Mouse (Mus musculus) embryonic facial prominence, embryonic 12.5 days (tissue): ENCODE results near the gene Tmem143. TPM values are rescaled to one million over a fixed set of nuclear protein-coding genes. Genes with fewer than 3 reads are reported as not detected.
"Not testable (repeated sequence)": the region's sequence is repeated elsewhere in the genome, so short reads cannot be mapped to it uniquely, and the experiment has no call there.

Experiments used
- ATAC-seq: fragments of 200-750 bp; cut with Nextera tagmentation; 2 replicates; pipeline ENCODE4 v1.8.0; 2017; ENCODE audit not compliant: insufficient number of reproducible peaks, insufficient read depth, low FRiP score, low TSS enrichment
- H3K27ac ChIP-seq: fragments of 300-500 bp; sonication (generic); 2 replicates; pipeline ENCODE4 v1.5.1; 2016; ENCODE audit warnings: mild to moderate bottlenecking
- H3K27me3 ChIP-seq: fragments of 300-500 bp; sonication (generic); 2 replicates; pipeline ENCODE4 v1.6.1; 2016; ENCODE audit warnings: mild to moderate bottlenecking, moderate library complexity
- H3K36me3 ChIP-seq: fragments of 300-500 bp; sonication (generic); 2 replicates; pipeline ENCODE4 v1.6.1; 2016; ENCODE audit warnings: mild to moderate bottlenecking
- H3K4me1 ChIP-seq: fragments of 300-500 bp; sonication (generic); 2 replicates; pipeline ENCODE4 v1.6.1; 2016
- H3K4me2 ChIP-seq: fragments of 300-500 bp; sonication (generic); replicated peaks from 2 replicates; pipeline ENCODE4 v1.6.1; 2016; ENCODE audit warnings: mild to moderate bottlenecking, moderate library complexity
- H3K4me3 ChIP-seq: fragments of 300-500 bp; sonication (generic); 2 replicates; pipeline ENCODE4 v1.5.1; 2016; ENCODE audit warnings: mild to moderate bottlenecking
- H3K9ac ChIP-seq: fragments of 300-500 bp; sonication (generic); 2 replicates; pipeline ENCODE4 v1.6.1; 2016; ENCODE audit warnings: mild to moderate bottlenecking, moderate library complexity
- H3K9me3 ChIP-seq: fragments of 300-500 bp; sonication (generic); 2 replicates; pipeline ENCODE4 v1.6.1; 2016; ENCODE audit warnings: mild to moderate bottlenecking, moderate library complexity
- WGBS: fragments of 180-500 bp; shearing (Covaris S2); methylation state at CpG from one replicate; pipeline ENCODE4 v1.1.7; 2016; 5-methylcytosine and 5-hydroxymethylcytosine counted together
- polyA plus RNA-seq: library from polyadenylated mRNA; unstranded; fragments of >200 nt; fragmentation: Nextera tagmentation; extraction: Ambion mirVana; gene quantifications from 2 replicates; pipeline ENCODE4 v1.2.1, GENCODE M21; 2016

Gene Tmem143
- polyA plus RNA-seq, 1 experiment from 2014 or later = 5.7 TPM

DNA sequence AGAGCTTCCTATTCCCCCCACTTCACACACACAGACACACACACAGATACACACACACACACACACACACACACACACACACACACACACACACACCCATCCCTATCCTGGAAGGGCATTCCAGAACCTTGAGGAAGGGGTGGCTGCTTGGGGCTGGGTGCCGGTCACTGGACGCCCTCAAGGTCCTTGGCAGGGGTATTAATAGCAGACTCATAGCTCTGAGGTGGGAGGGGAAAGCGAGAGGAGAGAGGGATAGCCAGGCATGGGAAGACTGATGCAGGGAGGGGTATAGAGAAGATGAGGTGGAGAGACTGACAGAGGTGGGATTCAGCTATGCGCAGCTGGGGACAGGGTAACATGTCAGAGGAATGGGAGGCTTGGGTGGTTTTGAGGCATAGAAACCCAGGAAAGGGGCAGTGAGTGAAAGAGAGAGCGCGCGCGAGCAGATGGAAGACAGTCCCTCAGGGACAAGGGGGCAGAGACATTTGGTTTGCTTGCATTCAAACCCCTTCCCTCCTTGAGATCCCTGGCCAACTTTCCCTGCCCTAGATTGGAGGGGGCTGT lies 27.6 kb upstream of the Tmem143 start:
- H3K4me2 ChIP-seq = peak overlapping the region; percentile 65
- H3K4me3 ChIP-seq = 0 out of 2 replicates have a peak overlapping the region, but pooled peaks have one; percentile 32
- ATAC-seq = no peak
- peak overlapping the region; percentile 20; the same call in 1 of the 2 replicates for H3K9ac ChIP-seq
- H3K27me3 ChIP-seq = peaks cover 56% of the 10 kb centered on the region
- 0 out of 2 replicates have a peak, but pooled peaks cover 3% of the 10 kb centered on the region for H3K36me3 ChIP-seq
- H3K27ac ChIP-seq = no peak overlapping the region
- WGBS = 16% methylated on average over 8 of the region's 8 CpGs
- peaks cover 44% of the 10 kb centered on the region for H3K4me1 ChIP-seq
- no peaks in the 10 kb centered on the region for H3K9me3 ChIP-seq

DNA sequence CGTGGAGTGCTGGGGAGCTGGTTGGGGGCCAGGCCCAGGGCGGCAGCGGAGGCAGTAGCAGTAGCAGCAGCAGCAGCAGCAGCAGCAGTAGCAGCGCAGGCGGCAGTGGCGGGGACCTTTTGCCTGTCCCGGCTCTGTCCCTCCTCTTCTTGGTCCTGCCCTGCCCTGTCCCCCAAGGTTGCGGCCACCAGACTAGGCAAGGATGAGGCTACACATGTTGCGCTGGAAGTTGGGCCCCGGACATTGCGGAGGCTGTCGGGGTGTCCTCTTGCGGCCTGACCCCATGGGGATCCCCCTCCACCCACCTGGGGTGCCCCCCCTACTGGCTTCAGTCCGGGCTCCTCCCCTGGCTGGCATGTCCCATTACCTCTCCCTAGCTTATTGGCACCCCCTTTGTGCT lies 27.0 kb upstream of the Tmem143 start:
- H3K27me3 ChIP-seq = peaks cover 56% of the 10 kb centered on the region
- H3K4me2 ChIP-seq = peak overlapping the region; percentile 65
- WGBS = 1% methylated on average over 14 of the region's 14 CpGs
- peaks cover 50% of the 10 kb centered on the region for H3K4me1 ChIP-seq
- H3K4me3 ChIP-seq = peak overlapping the region; percentile 32
- no peak for ATAC-seq
- peaks cover 7% of the 10 kb centered on the region for H3K36me3 ChIP-seq
- no peak overlapping the region for H3K27ac ChIP-seq
- peak overlapping the region; percentile 10 for H3K9ac ChIP-seq
- H3K9me3 ChIP-seq = no peaks in the 10 kb centered on the region

DNA sequence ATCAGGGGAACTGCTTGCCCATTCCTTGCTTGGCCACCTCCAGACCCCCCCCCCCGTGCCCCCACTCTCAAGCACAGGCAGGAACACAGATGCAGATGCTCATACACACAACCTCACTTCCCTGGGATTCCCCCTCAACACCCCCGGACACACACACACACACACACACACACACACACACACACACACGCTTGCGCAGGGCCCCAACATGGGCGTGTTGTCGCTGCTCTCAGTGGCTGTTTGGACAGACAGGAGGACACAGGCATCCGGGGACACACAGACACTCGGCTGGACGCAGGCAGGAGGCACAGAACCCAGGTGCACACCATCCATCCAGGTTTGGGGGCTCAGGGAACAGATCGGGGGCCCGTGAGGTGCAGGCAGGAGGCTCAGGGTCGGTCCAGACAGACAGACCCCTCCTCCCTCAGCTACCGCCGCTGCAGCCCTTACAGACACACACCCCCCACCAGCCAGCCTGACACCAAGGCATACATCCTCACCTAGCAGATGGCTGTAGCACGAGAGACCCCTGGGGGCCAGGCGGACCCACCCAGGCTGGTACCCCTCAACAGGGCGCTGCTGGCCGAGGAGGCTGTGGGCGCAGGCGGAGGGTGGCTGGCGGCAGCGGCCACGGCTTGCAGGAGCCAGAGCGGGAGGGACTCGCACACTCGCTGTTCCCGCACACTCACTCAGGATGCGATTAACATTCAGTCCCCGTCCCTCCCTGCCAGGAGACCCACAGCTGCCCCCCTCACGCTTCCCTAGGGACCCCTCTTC lies 26.3 kb upstream of the Tmem143 start:
- H3K4me2 ChIP-seq = peak overlapping the region; percentile 65
- WGBS = 1% methylated on average over 30 of the region's 30 CpGs
- H3K9me3 ChIP-seq = no peaks in the 10 kb centered on the region
- H3K27me3 ChIP-seq = peaks cover 56% of the 10 kb centered on the region
- peak overlapping the region; percentile 32 for H3K4me3 ChIP-seq
- H3K9ac ChIP-seq = peak overlapping the region; percentile 61
- peaks cover 54% of the 10 kb centered on the region for H3K4me1 ChIP-seq
- H3K36me3 ChIP-seq = peaks cover 12% of the 10 kb centered on the region
- no peak for ATAC-seq
- no peak overlapping the region for H3K27ac ChIP-seq

DNA sequence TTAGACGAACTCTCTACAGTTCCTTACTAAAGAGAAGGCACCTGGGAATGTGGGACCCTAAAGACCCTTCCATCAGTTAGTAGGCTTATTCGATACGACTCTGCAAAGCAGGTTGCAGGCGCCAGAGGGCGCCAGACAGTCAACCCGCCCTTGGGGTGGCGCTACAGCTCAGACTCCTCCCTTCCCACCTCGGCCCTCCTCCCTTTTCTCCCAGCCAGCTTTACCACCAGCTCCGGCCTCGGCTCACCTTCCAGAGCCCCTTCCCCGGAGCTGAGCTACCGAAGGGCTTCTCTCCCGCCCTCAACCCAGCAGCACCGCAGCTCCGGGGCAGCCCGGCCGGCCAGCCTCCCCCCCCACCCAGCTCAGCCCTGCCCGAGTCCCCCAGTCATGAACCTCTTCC lies 24.1 kb upstream of the Tmem143 start, which contains the start of gene Kdelr1:
Kdelr1 (plus strand) TSS at position 149 of the 400 bp plus-strand sequence.
- Histone ChIP-seq H3K27ac (peak within 1 kb of the TSS; percentile 92), H3K9ac (peak within 1 kb of the TSS; percentile 94), H3K9me3 (no peaks in the 10 kb centered on the region), H3K4me3 (peak within 1 kb of the TSS; percentile 82), H3K36me3 (peaks cover 33% of the 10 kb centered on the region), H3K4me1 (peaks cover 46% of the 10 kb centered on the region), H3K27me3 (peaks cover 44% of the 10 kb centered on the region), H3K4me2 (peak within 1 kb of the TSS; percentile 81)
- WGBS = 1% methylated on average over 18 of the region's 18 CpGs
- ATAC-seq = peak; percentile 62; the same call in 1 of the 2 replicates

DNA sequence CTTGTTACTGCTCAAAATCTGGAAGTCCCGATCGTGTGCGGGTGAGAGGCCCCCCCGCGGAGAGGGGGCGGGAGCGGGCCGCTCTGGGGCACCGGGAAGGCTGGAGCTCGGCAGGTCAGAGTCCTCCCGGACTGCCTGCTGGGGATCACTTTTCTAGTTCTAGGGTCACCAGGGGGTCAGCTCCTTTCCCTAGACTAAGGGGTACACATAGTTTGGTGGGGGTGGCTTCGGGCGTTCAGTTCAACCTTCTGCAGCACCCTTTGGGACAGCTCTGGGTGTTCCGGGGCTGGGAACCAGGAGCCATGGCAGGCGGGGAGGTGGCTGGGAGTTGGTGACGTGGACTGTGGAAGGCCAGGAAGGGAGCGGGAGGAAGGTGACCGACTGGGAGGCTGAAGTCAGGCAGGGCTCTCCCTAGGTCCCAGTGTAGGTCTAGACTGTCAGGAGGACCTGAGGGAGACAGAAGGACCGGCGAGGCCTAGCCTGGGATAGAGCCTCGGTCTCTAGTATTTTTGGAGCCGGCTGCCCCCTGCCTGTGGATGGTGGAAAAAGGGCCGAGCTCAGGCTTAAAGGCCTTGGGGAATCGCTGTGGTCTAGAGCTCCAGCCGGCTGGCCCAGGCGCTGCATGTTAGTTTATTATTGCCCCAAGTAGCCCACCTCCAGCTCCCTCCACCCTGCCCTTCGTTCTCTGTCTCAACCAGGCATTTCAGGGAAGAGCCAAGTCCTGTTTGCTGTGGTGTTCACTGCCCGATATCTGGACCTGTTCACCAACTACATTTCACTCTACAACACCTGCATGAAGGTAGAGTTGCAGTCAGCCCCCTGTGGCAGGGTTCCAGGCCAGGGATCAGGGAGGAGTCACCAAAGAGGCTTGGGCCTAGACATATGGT lies 23.4 kb upstream of the Tmem143 start:
- 0 out of 2 replicates have a peak, but pooled peaks have one; percentile 11 for ATAC-seq
- H3K9me3 ChIP-seq = no peaks in the 10 kb centered on the region
- 2% methylated on average over 28 of the region's 28 CpGs for WGBS
- H3K27ac ChIP-seq = peak overlapping the region; percentile 92
- H3K36me3 ChIP-seq = peaks cover 38% of the 10 kb centered on the region
- H3K4me2 ChIP-seq = peak overlapping the region; percentile 81
- peaks cover 37% of the 10 kb centered on the region for H3K27me3 ChIP-seq
- peak overlapping the region; percentile 94 for H3K9ac ChIP-seq
- peaks cover 39% of the 10 kb centered on the region for H3K4me1 ChIP-seq
- peak overlapping the region; percentile 82 for H3K4me3 ChIP-seq

DNA sequence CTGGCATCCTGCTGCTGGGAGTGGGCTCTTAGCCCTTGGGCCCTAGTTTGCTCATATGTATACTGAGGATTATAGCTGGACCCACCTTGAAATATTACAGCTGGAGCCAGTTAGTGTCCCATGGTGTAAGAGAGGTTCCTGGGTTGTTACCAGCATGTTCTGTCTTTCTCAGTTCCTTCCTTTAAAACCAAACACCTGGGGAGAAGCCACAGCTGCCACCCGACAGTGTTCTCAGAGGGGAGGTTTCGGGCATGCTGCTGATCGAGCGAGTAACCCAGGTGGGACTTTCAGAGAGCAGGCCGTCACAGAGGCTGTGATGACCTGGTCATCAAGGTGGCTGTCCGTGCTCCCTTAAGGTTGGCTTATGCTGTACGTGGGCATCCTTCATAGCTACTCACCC lies 19.8 kb upstream of the Tmem143 start:
- ATAC-seq = no peak
- Histone ChIP-seq H3K9me3 (no peaks in the 10 kb centered on the region), H3K4me2 (no peak overlapping the region), H3K4me1 (peaks cover 17% of the 10 kb centered on the region), H3K9ac (no peak overlapping the region), H3K27me3 (peaks cover 2% of the 10 kb centered on the region), H3K36me3 (peaks cover 72% of the 10 kb centered on the region), H3K27ac (no peak overlapping the region), H3K4me3 (no peak overlapping the region)
- WGBS = 91% methylated on average over 7 of the region's 7 CpGs

DNA sequence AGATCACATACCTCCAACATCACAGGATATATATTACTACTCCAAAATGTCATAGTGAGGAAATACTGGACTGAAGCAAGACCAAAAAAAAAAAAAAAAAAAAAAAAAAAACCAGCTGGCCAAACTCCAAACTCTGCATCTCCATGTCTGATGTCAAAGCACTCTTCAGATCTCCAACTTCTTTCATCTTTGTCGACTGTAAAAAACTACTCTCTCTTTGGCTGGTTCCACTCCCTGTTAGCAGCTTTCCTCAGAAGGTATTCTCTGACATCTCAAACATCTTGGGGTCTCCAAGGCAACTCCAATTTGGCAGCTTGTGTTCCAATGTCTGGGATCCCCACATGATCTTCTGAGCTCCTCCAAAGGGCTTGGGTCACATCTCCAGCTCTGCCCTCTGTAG lies 18.5 kb upstream of the Tmem143 start, which contains the start of gene Grin2d:
Grin2d (minus strand) TSS at position 101 of the 400 bp plus-strand sequence.
- H3K4me1 ChIP-seq = peaks cover 17% of the 10 kb centered on the region
- peaks cover 86% of the 10 kb centered on the region for H3K36me3 ChIP-seq
- not testable (repeated sequence) for H3K9ac ChIP-seq, ATAC-seq, H3K27me3 ChIP-seq, H3K27ac ChIP-seq, H3K4me2 ChIP-seq, H3K9me3 ChIP-seq, H3K4me3 ChIP-seq
- 83% methylated on average over 1 of the region's 1 CpGs for WGBS

DNA sequence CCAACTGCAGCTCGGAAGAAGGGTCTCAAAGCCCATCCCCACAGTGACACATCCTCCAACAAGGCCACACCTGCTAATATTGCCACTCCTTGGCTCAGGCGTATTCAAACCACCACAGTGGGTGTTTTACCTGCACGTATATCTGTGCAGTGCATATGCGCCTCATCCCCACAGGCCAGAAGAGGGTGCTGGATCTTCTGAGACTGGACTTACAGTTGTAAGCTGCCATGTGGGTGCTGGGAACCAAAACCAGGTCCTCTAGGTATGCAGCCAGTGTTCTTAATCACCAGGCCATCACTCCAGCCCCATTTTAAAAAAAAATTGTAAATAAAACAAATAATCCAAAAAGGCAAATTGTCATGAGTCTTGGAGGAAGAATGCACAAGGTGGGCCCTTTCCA lies 16.2 kb upstream of the Tmem143 start:
- H3K36me3 ChIP-seq = peaks cover 93% of the 10 kb centered on the region
- H3K4me1 ChIP-seq = no peaks in the 10 kb centered on the region
- no peak for ATAC-seq
- no peak overlapping the region for H3K27ac ChIP-seq
- no peak overlapping the region for H3K4me2 ChIP-seq
- no peak overlapping the region for H3K4me3 ChIP-seq
- H3K9ac ChIP-seq = no peak overlapping the region
- no peaks in the 10 kb centered on the region for H3K9me3 ChIP-seq
- no peaks in the 10 kb centered on the region for H3K27me3 ChIP-seq
- WGBS = 91% methylated on average over 4 of the region's 4 CpGs

DNA sequence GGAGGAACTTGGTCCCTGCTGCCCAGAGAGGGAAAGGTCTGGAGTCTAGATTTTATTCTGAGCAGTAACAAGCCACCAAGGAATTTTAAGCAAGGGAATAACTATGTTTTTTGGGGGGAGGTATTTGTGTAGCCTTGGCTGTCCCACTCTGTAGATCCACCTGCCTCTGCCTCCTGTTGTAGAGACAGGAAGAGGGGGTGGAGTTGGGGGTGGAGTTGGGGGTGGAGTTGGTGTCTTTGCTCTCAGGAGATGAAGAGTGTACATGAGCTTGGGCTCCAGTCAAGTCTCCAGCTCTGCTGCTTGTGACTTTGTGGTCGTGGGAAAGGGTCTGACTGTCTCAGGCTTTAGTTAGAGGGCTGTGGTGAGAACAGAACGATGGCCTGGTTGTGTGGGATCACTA lies 15.7 kb upstream of the Tmem143 start:
- WGBS = 97% methylated on average over 2 of the region's 2 CpGs
- no peaks in the 10 kb centered on the region for H3K27me3 ChIP-seq
- no peaks in the 10 kb centered on the region for H3K4me1 ChIP-seq
- H3K27ac ChIP-seq = no peak overlapping the region
- H3K36me3 ChIP-seq = peaks cover 89% of the 10 kb centered on the region
- H3K4me3 ChIP-seq = no peak overlapping the region
- H3K9ac ChIP-seq = no peak overlapping the region
- ATAC-seq = no peak
- H3K4me2 ChIP-seq = no peak overlapping the region
- no peaks in the 10 kb centered on the region for H3K9me3 ChIP-seq

DNA sequence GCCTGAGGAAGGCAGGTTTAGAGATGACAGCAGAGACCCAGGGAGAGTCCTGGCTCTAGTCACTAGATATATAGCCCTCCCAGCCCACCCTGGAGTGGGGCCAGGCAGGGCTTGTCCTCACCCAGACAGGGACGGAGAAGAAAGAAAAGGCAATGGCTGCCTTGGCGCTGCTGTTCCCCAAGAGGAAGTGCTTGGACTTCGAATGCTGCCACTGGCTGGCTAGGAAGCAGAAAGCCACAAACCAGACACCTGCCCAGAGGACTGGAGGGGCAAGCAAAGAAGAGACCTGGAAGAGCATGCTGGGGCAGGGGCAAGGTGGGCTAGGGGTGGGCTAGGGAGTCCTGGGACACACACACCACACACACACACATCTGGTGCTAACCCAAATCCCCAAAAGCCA lies 9.5 kb upstream of the Tmem143 start:
- Histone ChIP-seq H3K36me3 (peaks cover 31% of the 10 kb centered on the region), H3K9me3 (no peaks in the 10 kb centered on the region)
- 62% methylated on average over 3 of the region's 3 CpGs for WGBS

DNA sequence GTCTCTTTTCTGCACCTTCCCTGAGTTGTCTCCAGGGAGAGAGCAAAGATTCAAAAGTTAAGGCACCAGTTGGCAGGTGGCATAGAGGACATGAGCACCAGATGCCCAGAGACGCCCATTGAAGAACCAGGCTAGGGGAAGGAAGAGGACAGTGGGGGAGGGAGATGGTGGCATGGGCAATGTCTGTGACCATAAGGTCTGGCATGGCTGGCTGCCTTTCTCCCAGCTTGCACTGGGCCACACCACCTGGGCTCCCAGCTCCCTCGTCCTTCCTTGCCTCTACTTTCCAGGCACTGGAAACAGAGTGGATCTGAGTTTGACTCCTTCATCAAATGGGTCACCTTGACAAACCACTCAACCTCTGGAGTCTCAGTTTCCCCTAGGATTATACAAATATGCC lies 4.1 kb upstream of the Tmem143 start:
- ATAC-seq = no peak
- 89% methylated on average over 2 of the region's 2 CpGs for WGBS
- H3K4me1 ChIP-seq = peaks cover 4% of the 10 kb centered on the region; the same call in 1 of the 2 replicates

More for the DNA sequence above, 9.5 kb upstream of the Tmem143 start:
- no peak overlapping the region for H3K27ac ChIP-seq
- H3K27me3 ChIP-seq = no peaks in the 10 kb centered on the region
- no peak for ATAC-seq
- H3K4me2 ChIP-seq = no peak overlapping the region
- no peaks in the 10 kb centered on the region for H3K4me1 ChIP-seq
- no peak overlapping the region for H3K4me3 ChIP-seq
- no peak overlapping the region for H3K9ac ChIP-seq

More for the DNA sequence above, 4.1 kb upstream of the Tmem143 start:
- Histone ChIP-seq H3K9ac (no peak overlapping the region), H3K4me3 (no peak overlapping the region), H3K27me3 (no peaks in the 10 kb centered on the region), H3K9me3 (no peaks in the 10 kb centered on the region), H3K27ac (no peak overlapping the region), H3K4me2 (no peak overlapping the region), H3K36me3 (no peaks in the 10 kb centered on the region)
